Mouse (Mus musculus) heart, embryonic 12.5 days (tissue): Measurements from ENCODE around the gene Gstm6. TPM values are rescaled to one million over a fixed set of nuclear protein-coding genes. Genes with fewer than 3 reads are reported as not detected.
"Not testable (repeated sequence)": the region's sequence is repeated elsewhere in the genome, so short reads cannot be mapped to it uniquely, and the experiment has no call there.

Experiments
- ATAC-seq: fragments of 200-750 bp; cut with Nextera tagmentation; 2 replicates; pipeline ENCODE4 v1.8.0; 2017; ENCODE audit warnings: moderate TSS enrichment, moderate library complexity; ENCODE audit not compliant: insufficient number of reproducible peaks, low FRiP score
- H3K27ac ChIP-seq: fragments of 300-500 bp; sonication (generic); 2 replicates; pipeline ENCODE4 v1.5.1; 2016; ENCODE audit warnings: mild to moderate bottlenecking, moderate library complexity; ENCODE audit not compliant: poor library complexity, severe bottlenecking
- H3K27me3 ChIP-seq: fragments of 300-500 bp; sonication (generic); replicated peaks from 2 replicates; pipeline ENCODE4 v1.6.1; 2016; ENCODE audit warnings: mild to moderate bottlenecking, moderate library complexity
- H3K36me3 ChIP-seq: fragments of 300-500 bp; sonication (generic); 2 replicates; pipeline ENCODE4 v1.6.1; 2016; ENCODE audit warnings: mild to moderate bottlenecking, moderate library complexity
- H3K4me1 ChIP-seq: fragments of 300-500 bp; sonication (generic); replicated peaks from 2 replicates; pipeline ENCODE4 v1.6.1; 2016; ENCODE audit warnings: mild to moderate bottlenecking
- H3K4me2 ChIP-seq: fragments of 300-500 bp; sonication (generic); 2 replicates; pipeline ENCODE4 v1.6.1; 2016; ENCODE audit warnings: mild to moderate bottlenecking, moderate library complexity
- H3K4me3 ChIP-seq: fragments of 300-500 bp; sonication (generic); 2 replicates; pipeline ENCODE4 v1.5.1; 2016; ENCODE audit warnings: mild to moderate bottlenecking
- H3K9ac ChIP-seq: fragments of 300-500 bp; sonication (generic); 2 replicates; pipeline ENCODE4 v1.6.1; 2016; ENCODE audit warnings: mild to moderate bottlenecking, moderate library complexity
- H3K9me3 ChIP-seq: fragments of 300-500 bp; sonication (generic); replicated peaks from 2 replicates; pipeline ENCODE4 v1.6.1; 2016; ENCODE audit warnings: mild to moderate bottlenecking, moderate library complexity
- WGBS: fragments of 180-500 bp; shearing (Covaris S2); methylation state at CpG from one replicate; pipeline ENCODE4 v1.1.7; 2016; 5-methylcytosine and 5-hydroxymethylcytosine counted together
- polyA plus RNA-seq: library from polyadenylated mRNA; unstranded; fragments of >200 nt; fragmentation: Nextera tagmentation; extraction: Ambion mirVana; gene quantifications from 2 replicates; pipeline ENCODE4 v1.2.1, GENCODE M21; 2016

The Gstm6 gene
- polyA plus RNA-seq, 1 experiment from 2014 or later = 9.8 TPM

- 52% methylated on average over 13 of the region's 13 CpGs for WGBS
- H3K9ac ChIP-seq = no peak within 1 kb of the TSS
- no peak for ATAC-seq
- H3K36me3 ChIP-seq = no peaks in the 10 kb centered on the region
- H3K4me1 ChIP-seq = peaks cover 13% of the 10 kb centered on the region; the same call in 1 of the 2 replicates
- H3K9me3 ChIP-seq = no peaks in the 10 kb centered on the region
- no peak within 1 kb of the TSS for H3K27ac ChIP-seq
- no peak within 1 kb of the TSS for H3K4me3 ChIP-seq
- 0 out of 2 replicates have a peak, but pooled peaks cover 6% of the 10 kb centered on the region for H3K27me3 ChIP-seq
- no peak within 1 kb of the TSS for H3K4me2 ChIP-seq
Measured at GRCm38 (mm10) chr3:107968724-107969395, 25.3 kb upstream of the Gstm6 start, which contains the start of gene Gstm3. Gstm3 (minus strand) TSS chr3:107969283.

GRCm38 (mm10) chr3:107966631-107967030, 23.1 kb upstream of the Gstm6 start:
- no peak overlapping the region for H3K27ac ChIP-seq
- peaks cover 13% of the 10 kb centered on the region; the same call in 1 of the 2 replicates for H3K4me1 ChIP-seq
- H3K4me3 ChIP-seq = no peak overlapping the region
- H3K4me2 ChIP-seq = no peak overlapping the region
- no peaks in the 10 kb centered on the region for H3K36me3 ChIP-seq
- H3K9ac ChIP-seq = no peak overlapping the region
- no peaks in the 10 kb centered on the region for H3K9me3 ChIP-seq
- 90% methylated on average over 5 of the region's 5 CpGs for WGBS
- ATAC-seq = no peak
- 0 out of 2 replicates have a peak, but pooled peaks cover 6% of the 10 kb centered on the region for H3K27me3 ChIP-seq

GRCm38 (mm10) chr3:107965592-107965991, 22.0 kb upstream of the Gstm6 start:
- Histone ChIP-seq H3K4me1 (peaks cover 13% of the 10 kb centered on the region; the same call in 1 of the 2 replicates), H3K4me2 (no peak overlapping the region), H3K36me3 (no peaks in the 10 kb centered on the region), H3K9me3 (no peaks in the 10 kb centered on the region), H3K9ac (no peak overlapping the region), H3K27ac (no peak overlapping the region), H3K27me3 (0 out of 2 replicates have a peak, but pooled peaks cover 6% of the 10 kb centered on the region), H3K4me3 (no peak overlapping the region)
- WGBS = 30% methylated on average over 1 of the region's 1 CpGs
- no peak for ATAC-seq

- Histone ChIP-seq H3K9me3 (no peaks in the 10 kb centered on the region), H3K4me1 (peaks cover 13% of the 10 kb centered on the region; the same call in 1 of the 2 replicates), H3K36me3 (no peaks in the 10 kb centered on the region), H3K9ac (no peak overlapping the region), H3K27ac (no peak overlapping the region), H3K4me2 (no peak overlapping the region), H3K27me3 (peaks cover 6% of the 10 kb centered on the region; the same call in 1 of the 2 replicates), H3K4me3 (no peak overlapping the region)
- ATAC-seq = peak; percentile 20; the same call in 1 of the 2 replicates
- WGBS = 55% methylated on average over 5 of the region's 5 CpGs
Measured at GRCm38 (mm10) chr3:107964656-107965308, 21.2 kb upstream of the Gstm6 start.

- Histone ChIP-seq H3K4me1 (peaks cover 13% of the 10 kb centered on the region; the same call in 1 of the 2 replicates), H3K9ac (no peak overlapping the region), H3K4me3 (no peak overlapping the region), H3K9me3 (no peaks in the 10 kb centered on the region), H3K4me2 (no peak overlapping the region), H3K36me3 (no peaks in the 10 kb centered on the region), H3K27me3 (peaks cover 2% of the 10 kb centered on the region; the same call in 1 of the 2 replicates), H3K27ac (no peak overlapping the region)
- 62% methylated on average over 4 of the region's 4 CpGs for WGBS
- 0 out of 2 replicates have a peak, but pooled peaks have one; percentile 26 for ATAC-seq
Measured at GRCm38 (mm10) chr3:107964026-107964425, 20.5 kb upstream of the Gstm6 start.

GRCm38 (mm10) chr3:107955260-107955659, 11.7 kb upstream of the Gstm6 start:
- not testable (repeated sequence) for H3K9me3 ChIP-seq, H3K9ac ChIP-seq, H3K27me3 ChIP-seq, ATAC-seq, H3K36me3 ChIP-seq, H3K4me2 ChIP-seq, H3K27ac ChIP-seq, H3K4me1 ChIP-seq, H3K4me3 ChIP-seq
- 85% methylated on average over 9 of the region's 9 CpGs for WGBS

GRCm38 (mm10) chr3:107953906-107954305, 10.4 kb upstream of the Gstm6 start:
- no peaks in the 10 kb centered on the region for H3K9me3 ChIP-seq
- H3K36me3 ChIP-seq = no peaks in the 10 kb centered on the region
- H3K27ac ChIP-seq = no peak overlapping the region
- no peak overlapping the region for H3K9ac ChIP-seq
- no peak overlapping the region for H3K4me2 ChIP-seq
- no peaks in the 10 kb centered on the region for H3K27me3 ChIP-seq
- ATAC-seq = no peak
- H3K4me1 ChIP-seq = no peaks in the 10 kb centered on the region
- no peak overlapping the region for H3K4me3 ChIP-seq
- 79% methylated on average over 5 of the region's 5 CpGs for WGBS

GRCm38 (mm10) chr3:107953328-107953755, 9.8 kb upstream of the Gstm6 start:
- no peak overlapping the region for H3K9ac ChIP-seq
- no peaks in the 10 kb centered on the region for H3K36me3 ChIP-seq
- H3K27me3 ChIP-seq = no peaks in the 10 kb centered on the region
- H3K4me2 ChIP-seq = no peak overlapping the region
- H3K4me1 ChIP-seq = no peaks in the 10 kb centered on the region
- no peak overlapping the region for H3K27ac ChIP-seq
- peak; percentile 51 for ATAC-seq
- 15% methylated on average over 6 of the region's 6 CpGs for WGBS
- H3K4me3 ChIP-seq = no peak overlapping the region
- H3K9me3 ChIP-seq = no peaks in the 10 kb centered on the region

- no peaks in the 10 kb centered on the region for H3K27me3 ChIP-seq
- no peak overlapping the region for H3K4me3 ChIP-seq
- no peak for ATAC-seq
- no peak overlapping the region for H3K9ac ChIP-seq
- 75% methylated on average over 11 of the region's 11 CpGs for WGBS
- 0 out of 2 replicates have a peak, but pooled peaks cover 3% of the 10 kb centered on the region for H3K4me1 ChIP-seq
- H3K36me3 ChIP-seq = no peaks in the 10 kb centered on the region
- H3K27ac ChIP-seq = no peak overlapping the region
- H3K4me2 ChIP-seq = no peak overlapping the region
- H3K9me3 ChIP-seq = no peaks in the 10 kb centered on the region
Measured at GRCm38 (mm10) chr3:107950531-107950930, 7.0 kb upstream of the Gstm6 start.

- not testable (repeated sequence) for H3K9me3 ChIP-seq, H3K27ac ChIP-seq, H3K9ac ChIP-seq, H3K27me3 ChIP-seq, H3K4me3 ChIP-seq, H3K36me3 ChIP-seq, H3K4me1 ChIP-seq, ATAC-seq, H3K4me2 ChIP-seq
- WGBS = 86% methylated on average over 1 of the region's 1 CpGs
Measured at GRCm38 (mm10) chr3:107949461-107949860, 5.9 kb upstream of the Gstm6 start.

GRCm38 (mm10) chr3:107945729-107946128, 2.2 kb upstream of the Gstm6 start:
- no peak overlapping the region for H3K4me3 ChIP-seq
- ATAC-seq = no peak
- H3K27me3 ChIP-seq = no peaks in the 10 kb centered on the region
- H3K36me3 ChIP-seq = no peaks in the 10 kb centered on the region
- no peak overlapping the region for H3K4me2 ChIP-seq
- no peaks in the 10 kb centered on the region for H3K9me3 ChIP-seq
- H3K27ac ChIP-seq = no peak overlapping the region
- 54% methylated on average over 4 of the region's 4 CpGs for WGBS
- H3K9ac ChIP-seq = no peak overlapping the region
- peaks cover 14% of the 10 kb centered on the region for H3K4me1 ChIP-seq
